Mouse (Mus musculus) megakaryocyte, embryonic 14.5 days (primary cell): ENCODE measurements around the gene March6.

Source experiments
- FLI1 ChIP-seq: IDR thresholded peaks from 2 replicates; pipeline ENCODE4 v1.6.1; 2012; ENCODE audit warnings: low read length, inconsistent platforms, mixed read lengths
- GATA1 ChIP-seq: IDR thresholded peaks from 3 replicates; pipeline ENCODE4 v1.6.1; 2012; ENCODE audit warnings: mixed read lengths, low read length, inconsistent platforms, borderline replicate concordance

DNA sequence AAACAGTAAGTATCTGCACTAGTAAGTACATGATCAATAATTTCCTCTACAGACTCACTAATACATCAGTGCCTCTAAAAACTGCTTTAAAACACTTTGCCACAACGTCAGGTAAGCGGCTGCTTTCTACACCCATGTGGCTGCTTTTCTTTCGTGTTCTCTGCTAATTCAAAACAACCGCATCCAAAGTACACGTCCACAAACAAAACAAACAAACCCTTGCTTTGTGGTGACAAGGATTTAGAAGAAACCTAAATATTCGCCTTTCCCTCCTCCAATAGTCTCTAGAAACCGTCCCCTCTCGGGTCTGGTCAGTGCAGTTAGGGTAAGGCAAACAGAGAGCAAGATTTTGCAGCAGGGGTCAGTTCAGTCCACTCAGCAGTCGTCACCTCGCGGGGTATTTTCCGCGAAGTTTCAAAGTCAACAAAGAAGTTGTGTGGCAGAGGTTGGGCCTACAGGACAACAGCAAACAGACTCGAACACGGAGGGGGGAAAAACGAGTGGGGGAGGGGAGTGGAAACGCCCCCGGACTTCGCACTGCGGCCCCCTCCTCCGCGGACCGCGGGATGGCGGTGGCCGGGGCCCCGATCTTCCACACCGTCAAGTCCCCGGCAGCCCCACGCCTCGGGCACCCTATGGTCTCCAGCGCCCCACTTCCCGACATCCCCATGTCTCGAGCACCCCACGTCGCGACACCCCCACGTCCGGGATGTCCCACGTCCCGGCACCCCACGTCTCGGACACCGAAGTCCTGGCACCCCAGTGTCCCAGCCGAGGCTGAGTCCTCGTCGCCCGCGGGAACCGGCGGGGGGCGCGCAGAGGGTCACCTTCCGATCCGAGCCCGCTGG, 818 bp downstream of the March6 start:
- TF ChIP-seq FLI1, result no peak
- no peak for TF ChIP-seq GATA1
